Mouse (Mus musculus): ENCODE data around the gene Farp1. TPM values are rescaled to one million over a fixed set of nuclear protein-coding genes. Genes with fewer than 3 reads are reported as not detected.
"Not testable (repeated sequence)": the region's sequence is repeated elsewhere in the genome, so short reads cannot be mapped to it uniquely, and the experiment has no call there.

Gene Farp1
- polyA plus RNA-seq, 1 experiment from 2014 or later, result 45.2 TPM

GRCm38 (mm10) chr14:121051002-121051401 lies 16.0 kb downstream of the Farp1 start:
- ATAC-seq (ENCODE audit: low FRiP score); H3K27me3 ChIP-seq (ENCODE audit: control insufficient read depth, insufficient read depth, low read length); H3K4me2 ChIP-seq (replicated peaks); H3K9me3 ChIP-seq (ENCODE audit: control insufficient read depth, low read length); H3K4me3 ChIP-seq (replicated peaks; ENCODE audit: low read length); H3K36me3 ChIP-seq (replicated peaks; ENCODE audit: control insufficient read depth, insufficient read depth); DNase-seq (ENCODE audit: low spot score); H3K9ac ChIP-seq; H3K27ac ChIP-seq: not testable (repeated sequence)
- 99% methylated on average over 3 of the region's 4 CpGs for WGBS
- peaks cover 15% of the 10 kb centered on the region for H3K4me1 ChIP-seq (replicated peaks; ENCODE audit: control insufficient read depth, insufficient read depth, low read length)

GRCm38 (mm10) chr14:121053020-121053518 lies 18.1 kb downstream of the Farp1 start:
- no peak overlapping the region for H3K4me3 ChIP-seq (replicated peaks; ENCODE audit: low read length)
- H3K9ac ChIP-seq, result no peak overlapping the region
- H3K4me1 ChIP-seq (replicated peaks; ENCODE audit: control insufficient read depth, insufficient read depth, low read length), result peaks cover 15% of the 10 kb centered on the region
- peak overlapping the region; percentile 11; the same call in 1 of the 2 replicates for H3K4me2 ChIP-seq (replicated peaks)
- H3K36me3 ChIP-seq (replicated peaks; ENCODE audit: control insufficient read depth, insufficient read depth), result no peaks in the 10 kb centered on the region
- DNase-seq (ENCODE audit: low spot score), result no peak
- no peaks in the 10 kb centered on the region for H3K27me3 ChIP-seq (ENCODE audit: control insufficient read depth, insufficient read depth, low read length)
- 4% methylated on average over 5 of the region's 5 CpGs for WGBS
- no peak overlapping the region for H3K27ac ChIP-seq
- 0 out of 2 replicates have a peak, but pooled peaks have one; percentile 31 for ATAC-seq (ENCODE audit: low FRiP score)
- H3K9me3 ChIP-seq (ENCODE audit: control insufficient read depth, low read length), result no peaks in the 10 kb centered on the region

- H3K27ac ChIP-seq, result no peak overlapping the region
- ATAC-seq (ENCODE audit: low FRiP score), result no peak
Measured at GRCm38 (mm10) chr14:121054062-121054461, 19.1 kb downstream of the Farp1 start.

GRCm38 (mm10) chr14:121057750-121058149 lies 22.8 kb downstream of the Farp1 start:
- Histone ChIP-seq H3K4me2 (replicated peaks) (no peak overlapping the region), H3K9ac (no peak overlapping the region), H3K4me3 (replicated peaks; ENCODE audit: low read length) (no peak overlapping the region), H3K27ac (no peak overlapping the region), H3K4me1 (replicated peaks; ENCODE audit: control insufficient read depth, insufficient read depth, low read length) (peaks cover 25% of the 10 kb centered on the region), H3K36me3 (replicated peaks; ENCODE audit: control insufficient read depth, insufficient read depth) (no peaks in the 10 kb centered on the region), H3K9me3 (ENCODE audit: control insufficient read depth, low read length) (no peaks in the 10 kb centered on the region), H3K27me3 (ENCODE audit: control insufficient read depth, insufficient read depth, low read length) (no peaks in the 10 kb centered on the region)
- 94% methylated on average over 5 of the region's 5 CpGs for WGBS
- no peak for ATAC-seq (ENCODE audit: low FRiP score)
- no peak for DNase-seq (ENCODE audit: low spot score)

More at GRCm38 (mm10) chr14:121054062-121054461, 19.1 kb downstream of the Farp1 start:
- H3K9me3 ChIP-seq (ENCODE audit: control insufficient read depth, low read length), result no peaks in the 10 kb centered on the region
- WGBS, result 71% methylated on average over 5 of the region's 5 CpGs
- H3K36me3 ChIP-seq (replicated peaks; ENCODE audit: control insufficient read depth, insufficient read depth), result no peaks in the 10 kb centered on the region
- H3K4me3 ChIP-seq (replicated peaks; ENCODE audit: low read length), result no peak overlapping the region
- H3K4me1 ChIP-seq (replicated peaks; ENCODE audit: control insufficient read depth, insufficient read depth, low read length), result peaks cover 15% of the 10 kb centered on the region
- no peak for DNase-seq (ENCODE audit: low spot score)
- no peaks in the 10 kb centered on the region for H3K27me3 ChIP-seq (ENCODE audit: control insufficient read depth, insufficient read depth, low read length)
- H3K9ac ChIP-seq, result no peak overlapping the region
- H3K4me2 ChIP-seq (replicated peaks), result no peak overlapping the region

GRCm38 (mm10) chr14:121058481-121058880 lies 23.5 kb downstream of the Farp1 start:
- Histone ChIP-seq H3K9ac (no peak overlapping the region), H3K4me2 (replicated peaks) (no peak overlapping the region), H3K27me3 (ENCODE audit: control insufficient read depth, insufficient read depth, low read length) (no peaks in the 10 kb centered on the region), H3K4me3 (replicated peaks; ENCODE audit: low read length) (no peak overlapping the region), H3K27ac (no peak overlapping the region), H3K36me3 (replicated peaks; ENCODE audit: control insufficient read depth, insufficient read depth) (no peaks in the 10 kb centered on the region), H3K4me1 (replicated peaks; ENCODE audit: control insufficient read depth, insufficient read depth, low read length) (peaks cover 26% of the 10 kb centered on the region), H3K9me3 (ENCODE audit: control insufficient read depth, low read length) (no peaks in the 10 kb centered on the region)
- WGBS, result 100% methylated on average over 1 of the region's 1 CpGs
- no peak for ATAC-seq (ENCODE audit: low FRiP score)
- no peak for DNase-seq (ENCODE audit: low spot score)

GRCm38 (mm10) chr14:121059266-121059665 lies 24.3 kb downstream of the Farp1 start:
- DNase-seq (ENCODE audit: low spot score) (no peak), ATAC-seq (ENCODE audit: low FRiP score) (no peak)
- no peak overlapping the region for H3K9ac ChIP-seq
- 28% methylated on average over 10 of the region's 10 CpGs for WGBS
- no peaks in the 10 kb centered on the region for H3K9me3 ChIP-seq (ENCODE audit: control insufficient read depth, low read length)
- H3K27ac ChIP-seq, result no peak overlapping the region
- H3K4me1 ChIP-seq (replicated peaks; ENCODE audit: control insufficient read depth, insufficient read depth, low read length), result peaks cover 25% of the 10 kb centered on the region
- H3K36me3 ChIP-seq (replicated peaks; ENCODE audit: control insufficient read depth, insufficient read depth), result no peaks in the 10 kb centered on the region
- H3K27me3 ChIP-seq (ENCODE audit: control insufficient read depth, insufficient read depth, low read length), result no peaks in the 10 kb centered on the region
- no peak overlapping the region for H3K4me3 ChIP-seq (replicated peaks; ENCODE audit: low read length)
- H3K4me2 ChIP-seq (replicated peaks), result no peak overlapping the region

GRCm38 (mm10) chr14:121060484-121060883 lies 25.5 kb downstream of the Farp1 start:
- Histone ChIP-seq H3K9ac (no peak overlapping the region), H3K9me3 (ENCODE audit: control insufficient read depth, low read length) (no peaks in the 10 kb centered on the region), H3K4me1 (replicated peaks; ENCODE audit: control insufficient read depth, insufficient read depth, low read length) (peaks cover 25% of the 10 kb centered on the region), H3K27me3 (ENCODE audit: control insufficient read depth, insufficient read depth, low read length) (no peaks in the 10 kb centered on the region), H3K4me3 (replicated peaks; ENCODE audit: low read length) (no peak overlapping the region), H3K36me3 (replicated peaks; ENCODE audit: control insufficient read depth, insufficient read depth) (no peaks in the 10 kb centered on the region), H3K4me2 (replicated peaks) (no peak overlapping the region), H3K27ac (no peak overlapping the region)
- no peak for ATAC-seq (ENCODE audit: low FRiP score)
- 76% methylated on average over 11 of the region's 11 CpGs for WGBS
- DNase-seq (ENCODE audit: low spot score), result no peak

- Histone ChIP-seq H3K27me3 (ENCODE audit: control insufficient read depth, insufficient read depth, low read length) (no peaks in the 10 kb centered on the region), H3K9ac (no peak overlapping the region), H3K4me1 (replicated peaks; ENCODE audit: control insufficient read depth, insufficient read depth, low read length) (peaks cover 25% of the 10 kb centered on the region), H3K9me3 (ENCODE audit: control insufficient read depth, low read length) (no peaks in the 10 kb centered on the region), H3K27ac (peak overlapping the region; percentile 74), H3K4me2 (replicated peaks) (no peak overlapping the region), H3K36me3 (replicated peaks; ENCODE audit: control insufficient read depth, insufficient read depth) (no peaks in the 10 kb centered on the region), H3K4me3 (replicated peaks; ENCODE audit: low read length) (no peak overlapping the region)
- 62% methylated on average over 4 of the region's 4 CpGs for WGBS
- ATAC-seq (ENCODE audit: low FRiP score), result no peak
- no peak for DNase-seq (ENCODE audit: low spot score)
Measured at GRCm38 (mm10) chr14:121061686-121062085, 26.7 kb downstream of the Farp1 start.

GRCm38 (mm10) chr14:121062238-121063082 lies 27.5 kb downstream of the Farp1 start:
- H3K36me3 ChIP-seq (replicated peaks; ENCODE audit: control insufficient read depth, insufficient read depth), result no peaks in the 10 kb centered on the region
- 7% methylated on average over 14 of the region's 14 CpGs for WGBS
- peak; percentile 66 for DNase-seq (ENCODE audit: low spot score)
- peak overlapping the region; percentile 74 for H3K27ac ChIP-seq
- H3K4me2 ChIP-seq (replicated peaks), result peak overlapping the region; percentile 15; the same call in 1 of the 2 replicates
- no peak overlapping the region for H3K4me3 ChIP-seq (replicated peaks; ENCODE audit: low read length)
- ATAC-seq (ENCODE audit: low FRiP score), result peak; percentile 84
- no peaks in the 10 kb centered on the region for H3K27me3 ChIP-seq (ENCODE audit: control insufficient read depth, insufficient read depth, low read length)
- H3K9ac ChIP-seq, result peak overlapping the region; percentile 32; the same call in 1 of the 2 replicates
- H3K9me3 ChIP-seq (ENCODE audit: control insufficient read depth, low read length), result no peaks in the 10 kb centered on the region
- H3K4me1 ChIP-seq (replicated peaks; ENCODE audit: control insufficient read depth, insufficient read depth, low read length), result peaks cover 25% of the 10 kb centered on the region

Data from hindbrain, embryonic 14.5 days (tissue).